Mouse (Mus musculus): Measurements from ENCODE around the gene Dennd1c. TPM values are rescaled to one million over a fixed set of nuclear protein-coding genes. Genes with fewer than 3 reads are reported as not detected.

The Dennd1c gene
- polyA plus RNA-seq, 1 experiment from 2014 or later: 5.9 TPM

- H3K4me3 ChIP-seq (replicated peaks): no peak overlapping the region
- H3K4me2 ChIP-seq: peak overlapping the region; percentile 86
- H3K27me3 ChIP-seq: no peaks in the 10 kb centered on the region
- ATAC-seq (ENCODE audit: low FRiP score): no peak
- no peaks in the 10 kb centered on the region for H3K36me3 ChIP-seq (replicated peaks)
- H3K9ac ChIP-seq: no peak overlapping the region
- no peaks in the 10 kb centered on the region for H3K9me3 ChIP-seq
- H3K4me1 ChIP-seq: peaks cover 29% of the 10 kb centered on the region
- no peak overlapping the region for H3K27ac ChIP-seq
- 89% methylated on average over 5 of the region's 5 CpGs for WGBS
Measured at GRCm38 (mm10) chr17:57107064-57107463, 28.8 kb upstream of the Dennd1c start.

DNA sequence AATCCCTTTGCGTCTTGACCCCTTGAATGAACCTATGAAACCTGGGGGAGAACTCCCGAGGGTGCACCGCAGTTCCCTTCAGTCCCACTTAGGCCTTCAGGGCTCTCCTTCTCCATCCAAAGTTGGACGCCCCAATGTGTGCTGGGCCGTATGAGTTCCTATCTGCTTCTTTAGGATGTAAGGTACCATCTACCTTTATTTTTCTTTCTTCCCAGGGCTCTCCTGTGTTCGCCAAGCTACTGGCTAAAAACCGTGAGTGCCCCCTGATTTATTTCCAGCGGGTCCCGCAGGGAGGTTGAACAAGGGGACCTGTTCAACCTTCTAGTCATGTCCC, 27.7 kb upstream of the Dennd1c start:
- peaks cover 29% of the 10 kb centered on the region for H3K4me1 ChIP-seq
- H3K27me3 ChIP-seq: no peaks in the 10 kb centered on the region
- H3K27ac ChIP-seq: no peak overlapping the region
- H3K36me3 ChIP-seq (replicated peaks): no peaks in the 10 kb centered on the region
- H3K4me3 ChIP-seq (replicated peaks): peak overlapping the region; percentile 67
- peak overlapping the region; percentile 86 for H3K4me2 ChIP-seq
- 8% methylated on average over 9 of the region's 9 CpGs for WGBS
- H3K9ac ChIP-seq: peak overlapping the region; percentile 75
- no peaks in the 10 kb centered on the region for H3K9me3 ChIP-seq
- ATAC-seq (ENCODE audit: low FRiP score): no peak; the same call in 1 of the 2 replicates

GRCm38 (mm10) chr17:57105181-57106034, 27.1 kb upstream of the Dennd1c start, which contains the start of gene Tnfsf9:
Tnfsf9 (plus strand) TSS chr17:57105325.
- H3K27ac ChIP-seq: peak within 1 kb of the TSS; percentile 21; the same call in 1 of the 2 replicates
- peak; percentile 87 for ATAC-seq (ENCODE audit: low FRiP score)
- H3K4me1 ChIP-seq: peaks cover 29% of the 10 kb centered on the region
- no peaks in the 10 kb centered on the region for H3K9me3 ChIP-seq
- H3K4me3 ChIP-seq (replicated peaks): peak within 1 kb of the TSS; percentile 67
- peak within 1 kb of the TSS; percentile 86 for H3K4me2 ChIP-seq
- H3K27me3 ChIP-seq: no peaks in the 10 kb centered on the region
- H3K36me3 ChIP-seq (replicated peaks): no peaks in the 10 kb centered on the region
- WGBS: under 1% methylated on average over 58 of the region's 61 CpGs
- peak within 1 kb of the TSS; percentile 75 for H3K9ac ChIP-seq

GRCm38 (mm10) chr17:57104496-57104895, 26.2 kb upstream of the Dennd1c start:
- Histone ChIP-seq H3K4me1 (peaks cover 34% of the 10 kb centered on the region), H3K27ac (0 out of 2 replicates have a peak overlapping the region, but pooled peaks have one; percentile 21), H3K4me2 (peak overlapping the region; percentile 86), H3K27me3 (no peaks in the 10 kb centered on the region), H3K9ac (peak overlapping the region; percentile 75), H3K4me3 (replicated peaks) (peak overlapping the region; percentile 67), H3K36me3 (replicated peaks) (no peaks in the 10 kb centered on the region), H3K9me3 (no peaks in the 10 kb centered on the region)
- no peak; the same call in 1 of the 2 replicates for ATAC-seq (ENCODE audit: low FRiP score)
- WGBS: 43% methylated on average over 4 of the region's 4 CpGs

DNA sequence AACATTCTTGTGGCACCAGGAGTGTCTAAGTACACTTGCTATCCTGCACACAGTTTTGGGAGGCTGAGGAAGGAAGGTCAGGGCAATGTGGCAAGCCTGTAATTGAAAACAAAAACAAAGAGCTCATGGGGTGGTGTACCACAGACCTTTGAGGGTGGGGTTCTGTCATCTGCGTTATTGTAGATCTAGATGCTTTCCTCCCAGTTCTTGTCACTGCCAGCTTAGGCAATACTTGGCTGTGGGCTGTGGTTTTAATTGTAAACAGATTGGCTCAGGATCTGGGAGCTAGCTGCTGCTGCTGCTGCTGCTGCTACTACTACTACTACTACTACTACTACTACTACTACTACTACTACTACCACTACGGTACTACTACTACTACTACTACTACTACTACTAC, 24.0 kb upstream of the Dennd1c start:
- 93% methylated on average over 2 of the region's 2 CpGs for WGBS
- H3K9ac ChIP-seq: no peak overlapping the region
- no peak overlapping the region for H3K4me2 ChIP-seq
- no peak overlapping the region for H3K27ac ChIP-seq
- peaks cover 29% of the 10 kb centered on the region for H3K4me1 ChIP-seq
- no peak overlapping the region for H3K4me3 ChIP-seq (replicated peaks)
- no peaks in the 10 kb centered on the region for H3K36me3 ChIP-seq (replicated peaks)
- H3K9me3 ChIP-seq: no peaks in the 10 kb centered on the region
- no peak for ATAC-seq (ENCODE audit: low FRiP score)
- no peaks in the 10 kb centered on the region for H3K27me3 ChIP-seq

DNA sequence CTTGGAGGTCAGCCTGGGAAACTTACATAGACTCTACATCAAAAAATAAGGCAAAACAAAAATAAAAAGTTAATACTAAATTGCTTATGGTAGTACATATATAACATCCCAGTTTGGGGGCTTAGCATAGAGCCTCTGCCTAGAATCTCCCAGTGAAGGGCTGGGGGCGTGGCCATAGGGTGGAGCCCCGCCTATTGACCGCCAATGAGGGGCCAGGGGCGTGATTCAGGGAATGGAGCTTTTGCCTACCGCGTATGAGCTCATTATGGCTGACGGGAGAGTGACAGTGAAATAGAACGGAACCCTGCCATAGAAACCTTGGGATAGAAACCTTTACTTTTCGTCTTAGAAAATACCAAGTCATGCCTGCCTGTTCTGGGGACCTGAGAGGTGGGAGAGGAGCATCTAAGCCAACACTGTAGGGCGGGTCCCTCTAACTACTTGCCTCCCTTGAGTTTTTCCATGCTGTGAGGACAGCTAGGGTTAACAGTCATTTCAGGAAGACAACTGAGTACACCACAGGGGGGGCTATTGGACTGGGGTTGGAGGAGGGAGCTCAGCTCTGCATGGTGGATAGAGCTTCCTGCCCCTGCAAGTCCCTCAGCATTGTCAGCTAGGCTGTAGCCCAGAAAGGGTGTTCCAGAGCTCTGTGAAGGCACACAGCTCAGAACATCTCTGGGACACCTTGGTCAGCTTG, 21.5 kb upstream of the Dennd1c start:
- Histone ChIP-seq H3K36me3 (replicated peaks) (no peaks in the 10 kb centered on the region), H3K9ac (no peak overlapping the region), H3K4me1 (peaks cover 22% of the 10 kb centered on the region), H3K27me3 (0 out of 2 replicates have a peak, but pooled peaks cover 3% of the 10 kb centered on the region), H3K27ac (no peak overlapping the region), H3K4me3 (replicated peaks) (no peak overlapping the region), H3K9me3 (no peaks in the 10 kb centered on the region), H3K4me2 (no peak overlapping the region)
- WGBS: 9% methylated on average over 10 of the region's 10 CpGs
- no peak for ATAC-seq (ENCODE audit: low FRiP score)

- Histone ChIP-seq H3K27ac (no peak overlapping the region), H3K9me3 (no peaks in the 10 kb centered on the region), H3K4me3 (replicated peaks) (no peak overlapping the region), H3K4me1 (peaks cover 16% of the 10 kb centered on the region), H3K4me2 (no peak overlapping the region), H3K36me3 (replicated peaks) (no peaks in the 10 kb centered on the region), H3K27me3 (0 out of 2 replicates have a peak, but pooled peaks cover 3% of the 10 kb centered on the region), H3K9ac (no peak overlapping the region)
- 84% methylated on average over 5 of the region's 5 CpGs for WGBS
- ATAC-seq (ENCODE audit: low FRiP score): no peak
Measured at GRCm38 (mm10) chr17:57098321-57098720, 20.0 kb upstream of the Dennd1c start.

- WGBS: 2% methylated on average over 11 of the region's 11 CpGs
- Histone ChIP-seq H3K4me1 (peaks cover 16% of the 10 kb centered on the region), H3K36me3 (replicated peaks) (no peaks in the 10 kb centered on the region), H3K4me2 (peak overlapping the region; percentile 53), H3K9ac (no peak overlapping the region), H3K27me3 (0 out of 2 replicates have a peak, but pooled peaks cover 3% of the 10 kb centered on the region), H3K4me3 (replicated peaks) (peak overlapping the region; percentile 12), H3K27ac (no peak overlapping the region), H3K9me3 (no peaks in the 10 kb centered on the region)
- peak; percentile 84 for ATAC-seq (ENCODE audit: low FRiP score)
Measured at GRCm38 (mm10) chr17:57096623-57096920, 18.3 kb upstream of the Dennd1c start.

GRCm38 (mm10) chr17:57095855-57096622, 17.7 kb upstream of the Dennd1c start:
- no peaks in the 10 kb centered on the region for H3K36me3 ChIP-seq (replicated peaks)
- peaks cover 16% of the 10 kb centered on the region for H3K4me1 ChIP-seq
- H3K4me3 ChIP-seq (replicated peaks): peak overlapping the region; percentile 12
- no peaks in the 10 kb centered on the region for H3K9me3 ChIP-seq
- no peak overlapping the region; the same call in 1 of the 2 replicates for H3K27ac ChIP-seq
- under 1% methylated on average over 18 of the region's 19 CpGs for WGBS
- peak overlapping the region; percentile 44; the same call in 1 of the 2 replicates for H3K9ac ChIP-seq
- peak; percentile 85 for ATAC-seq (ENCODE audit: low FRiP score)
- 0 out of 2 replicates have a peak, but pooled peaks cover 3% of the 10 kb centered on the region for H3K27me3 ChIP-seq
- peak overlapping the region; percentile 53 for H3K4me2 ChIP-seq

DNA sequence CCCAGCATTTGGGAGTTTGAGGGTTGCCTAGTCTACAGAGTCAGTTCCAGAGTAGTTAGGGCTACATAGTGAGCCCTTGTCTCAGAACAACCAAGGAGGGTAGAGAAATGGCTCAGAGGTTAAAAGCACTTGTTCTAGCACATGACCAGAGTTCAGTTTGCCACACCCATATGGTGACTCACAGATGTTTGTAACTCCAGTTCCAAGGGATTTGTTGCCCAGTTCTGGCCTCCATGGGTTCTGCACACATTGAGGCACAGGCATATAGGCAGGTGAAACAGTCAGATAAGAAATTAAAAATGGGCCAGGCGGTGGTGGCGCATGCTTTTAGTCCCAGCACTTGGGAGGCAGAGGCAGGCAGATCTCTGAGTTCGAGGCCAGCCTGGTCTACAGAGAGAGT, 15.9 kb upstream of the Dennd1c start:
- ATAC-seq (ENCODE audit: low FRiP score): no peak
- Histone ChIP-seq H3K27ac (no peak overlapping the region), H3K9me3 (no peaks in the 10 kb centered on the region), H3K9ac (no peak overlapping the region), H3K4me1 (peaks cover 12% of the 10 kb centered on the region; the same call in 1 of the 2 replicates), H3K4me3 (replicated peaks) (no peak overlapping the region), H3K36me3 (replicated peaks) (no peaks in the 10 kb centered on the region), H3K4me2 (no peak overlapping the region), H3K27me3 (peaks cover 3% of the 10 kb centered on the region; the same call in 1 of the 2 replicates)
- WGBS: 93% methylated on average over 3 of the region's 3 CpGs

DNA sequence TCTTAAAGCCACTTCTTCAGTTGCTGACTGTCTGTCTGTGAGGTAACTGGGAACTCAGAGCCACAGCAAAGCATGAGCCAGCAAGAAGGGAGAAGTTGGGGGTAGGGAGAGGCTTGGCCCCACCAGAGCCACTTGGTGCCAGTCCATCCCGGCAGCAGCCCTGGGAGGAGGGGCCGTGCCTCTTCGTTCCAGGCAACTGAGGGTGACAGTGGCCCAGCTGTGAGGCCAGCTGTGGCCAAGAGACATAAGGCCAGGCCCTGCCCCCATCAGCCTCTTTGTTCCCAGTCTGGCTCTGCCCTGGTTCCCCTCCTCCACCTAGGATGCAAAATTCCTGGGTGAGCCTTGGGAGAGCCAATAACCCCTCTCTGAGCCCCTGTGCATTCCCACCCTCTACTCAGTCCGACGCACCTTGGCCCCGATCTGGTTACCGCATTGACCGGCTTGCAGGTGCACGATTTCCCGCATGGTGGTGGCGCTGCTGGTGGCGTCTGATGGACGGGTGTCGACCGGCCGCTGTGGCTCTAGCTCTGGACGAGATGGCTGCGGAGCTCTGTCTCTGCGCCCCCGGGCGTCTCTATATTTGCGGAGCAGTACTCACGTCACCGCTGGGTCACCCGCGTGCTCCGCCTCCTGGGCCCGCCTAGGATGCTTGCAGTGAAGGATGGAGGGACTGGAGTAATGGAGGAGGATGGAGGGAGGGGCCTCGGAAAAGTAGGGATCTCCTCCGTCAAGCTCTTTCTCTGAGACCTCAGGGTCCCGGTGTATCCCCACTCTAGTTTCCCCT, 8.9 kb upstream of the Dennd1c start, which contains the start of gene Tubb4a:
Tubb4a (minus strand) TSS at position 734 of the 784 bp plus-strand sequence.
- H3K27me3 ChIP-seq: peaks cover 3% of the 10 kb centered on the region; the same call in 1 of the 2 replicates
- WGBS: under 1% methylated on average over 31 of the region's 31 CpGs
- peaks cover 4% of the 10 kb centered on the region for H3K36me3 ChIP-seq (replicated peaks)
- H3K9ac ChIP-seq: peak within 1 kb of the TSS; percentile 71
- peak; percentile 95 for ATAC-seq (ENCODE audit: low FRiP score)
- peak within 1 kb of the TSS; percentile 53 for H3K27ac ChIP-seq
- peak within 1 kb of the TSS; percentile 53 for H3K4me3 ChIP-seq (replicated peaks)
- H3K9me3 ChIP-seq: no peaks in the 10 kb centered on the region
- peak within 1 kb of the TSS; percentile 67 for H3K4me2 ChIP-seq
- H3K4me1 ChIP-seq: peaks cover 21% of the 10 kb centered on the region
